Comparison of ENCODE assay signal across 9 mouse cellular contexts in the genomic region with DNA sequence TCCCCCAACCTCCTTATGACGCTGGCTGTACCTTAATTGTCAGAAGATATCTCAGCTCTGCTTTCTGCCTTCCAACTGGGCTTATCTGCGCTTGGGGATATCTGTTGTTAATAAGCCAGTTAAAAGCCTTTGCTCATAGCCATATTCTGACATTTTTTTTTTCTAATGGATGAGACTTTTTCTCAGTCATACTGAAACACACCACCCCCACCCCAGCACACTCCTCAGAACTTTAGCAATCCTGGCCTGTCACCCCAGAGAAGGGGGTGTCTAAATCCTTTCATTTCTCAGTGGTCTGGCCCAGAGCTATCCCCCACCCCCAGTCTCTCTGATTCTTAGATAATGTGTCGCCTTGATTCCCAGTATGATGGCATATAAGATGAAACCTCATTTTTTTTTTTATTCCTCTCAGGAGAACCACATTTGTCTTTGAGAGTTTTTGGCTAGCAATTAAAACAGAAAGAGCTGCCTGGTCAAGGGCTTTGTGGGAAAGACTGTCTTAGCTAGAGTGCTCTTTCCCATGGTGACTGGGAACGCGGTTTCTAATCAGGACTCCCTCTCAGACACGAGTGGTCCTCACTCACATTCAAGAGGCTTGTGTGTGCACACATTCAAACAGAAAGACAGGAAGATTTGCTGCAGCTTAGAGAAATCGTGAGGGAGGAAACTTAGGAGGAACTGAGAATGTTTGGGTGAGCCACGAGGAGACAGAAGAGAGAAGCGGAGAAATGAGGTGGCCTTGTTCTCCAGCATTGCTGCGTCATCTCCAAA.
DNase-seq lines count a peak whose midpoint lies in the region; ATAC-seq and TF ChIP-seq lines count a peak whose summit lies in the region.
"Had no signal": no experiment of that assay in that cellular context is flagged by ENCODE, and none has a peak within 500 bp of the region (broad histone marks: within the 10 kb centered on the region; RNA-seq: fewer than 3 reads in every experiment).

No protein-coding gene starts in this region.

- DNase-seq in intestine, embryonic 14.5 days (ENCODE audit: low spot score): no peak
- peak; percentile 62 for DNase-seq in brain, embryonic 14.5 days (ENCODE audit: low read depth)
- no peak for DNase-seq in forebrain, postnatal 0 days
- DNase-seq in urinary bladder, postnatal 36 days (ENCODE audit: low spot score in 2 of 2): no peak
- DNase-seq in adrenal gland, adult 2 months: no peak
- DNase-seq: cerebellum, adult 8-10 months had no signal

- H3K4me3 ChIP-seq in intestine, embryonic 14.5 days (ENCODE audit: low read depth, low read length): no peak overlapping the region
- no peak overlapping the region for H3K4me3 ChIP-seq in intestine, postnatal 0 days (ENCODE audit: low read depth, low read length)
- H3K4me3 ChIP-seq in forebrain, postnatal 0 days (ENCODE audit: low read depth, low read length): no peak overlapping the region
- H3K4me3 ChIP-seq in midbrain, embryonic 12.5 days: no peak overlapping the region

- TF ChIP-seq POLR2A in brain, embryonic 14.5 days (IDR thresholded peaks at IDR 0.05; ENCODE audit: borderline replicate concordance, extremely low read depth, insufficient read depth, insufficient read length, poor library complexity, severe bottlenecking): no peak

- 40% methylated on average over 10 of the region's 10 CpGs for WGBS in intestine, embryonic 14.5 days
- WGBS in intestine, postnatal 0 days: 54% methylated on average over 10 of the region's 10 CpGs
- 36% methylated on average over 10 of the region's 10 CpGs for WGBS in forebrain, postnatal 0 days
- 41% methylated on average over 10 of the region's 10 CpGs for WGBS in midbrain, embryonic 12.5 days

- H3K27me3 ChIP-seq in intestine, embryonic 14.5 days (replicated peaks; ENCODE audit: control insufficient read depth, insufficient read depth, low read length): no peaks in the 10 kb centered on the region
- H3K27me3 ChIP-seq in intestine, postnatal 0 days (replicated peaks; ENCODE audit: control insufficient read depth, insufficient read depth, low read length): no peaks in the 10 kb centered on the region
- no peaks in the 10 kb centered on the region for H3K27me3 ChIP-seq in forebrain, postnatal 0 days (ENCODE audit: insufficient read depth, low read length)
- H3K27me3 ChIP-seq in midbrain, embryonic 12.5 days: no peaks in the 10 kb centered on the region

- TF ChIP-seq CTCF in intestine, postnatal 0 days (IDR thresholded peaks at IDR 0.05; ENCODE audit: low read depth): no peak
- no peak for TF ChIP-seq CTCF in brain, embryonic 14.5 days (IDR thresholded peaks at IDR 0.05; ENCODE audit: borderline replicate concordance, extremely low read depth, insufficient read depth, insufficient read length)
- no peak for TF ChIP-seq CTCF in forebrain, postnatal 0 days (IDR thresholded peaks at IDR 0.05; ENCODE audit: low read depth)

- H3K9me3 ChIP-seq in intestine, embryonic 14.5 days (ENCODE audit: control insufficient read depth, low read length): no peaks in the 10 kb centered on the region
- H3K9me3 ChIP-seq in intestine, postnatal 0 days (ENCODE audit: control insufficient read depth): no peaks in the 10 kb centered on the region
- no peaks in the 10 kb centered on the region for H3K9me3 ChIP-seq in forebrain, postnatal 0 days (ENCODE audit: low read length)
- H3K9me3 ChIP-seq in midbrain, embryonic 12.5 days: no peaks in the 10 kb centered on the region

- H3K9ac ChIP-seq in intestine, embryonic 14.5 days (ENCODE audit: low read length): no peak overlapping the region
- no peak overlapping the region for H3K9ac ChIP-seq in intestine, postnatal 0 days (ENCODE audit: low read depth, low read length)
- H3K9ac ChIP-seq in forebrain, postnatal 0 days: no peak overlapping the region
- no peak overlapping the region for H3K9ac ChIP-seq in midbrain, embryonic 12.5 days (replicated peaks)

- no peaks in the 10 kb centered on the region for H3K36me3 ChIP-seq in intestine, embryonic 14.5 days (ENCODE audit: control insufficient read depth, insufficient read depth, low read length)
- no peaks in the 10 kb centered on the region for H3K36me3 ChIP-seq in intestine, postnatal 0 days (ENCODE audit: control insufficient read depth, insufficient read depth)
- no peaks in the 10 kb centered on the region for H3K36me3 ChIP-seq in forebrain, postnatal 0 days (ENCODE audit: insufficient read depth)
- H3K36me3 ChIP-seq in midbrain, embryonic 12.5 days: no peaks in the 10 kb centered on the region

- H3K27ac ChIP-seq in intestine, embryonic 14.5 days (ENCODE audit: low read depth): peak overlapping the region; percentile 83
- no peak overlapping the region for H3K27ac ChIP-seq in intestine, postnatal 0 days (ENCODE audit: low read depth, low read length)
- H3K27ac ChIP-seq in forebrain, postnatal 0 days (ENCODE audit: low read depth, low read length): 0 out of 2 replicates have a peak overlapping the region, but pooled peaks have one; percentile 29
- H3K27ac ChIP-seq in midbrain, embryonic 12.5 days (replicated peaks): peak overlapping the region; percentile 84

- no peak overlapping the region for H3K4me2 ChIP-seq in intestine, embryonic 14.5 days (ENCODE audit: low read length)
- no peak overlapping the region for H3K4me2 ChIP-seq in intestine, postnatal 0 days (replicated peaks; ENCODE audit: low read depth)
- no peak overlapping the region for H3K4me2 ChIP-seq in forebrain, postnatal 0 days (ENCODE audit: low read depth)
- peak overlapping the region; percentile 0; the same call in 1 of the 2 replicates for H3K4me2 ChIP-seq in midbrain, embryonic 12.5 days (replicated peaks)

- no peak for ATAC-seq in intestine, embryonic 14.5 days (replicated peaks; ENCODE audit: low FRiP score, low TSS enrichment, low read depth)
- no peak for ATAC-seq in intestine, postnatal 0 days
- ATAC-seq in forebrain, postnatal 0 days: no peak
- ATAC-seq in midbrain, embryonic 12.5 days (ENCODE audit: low FRiP score, low read depth): 0 out of 2 replicates have a peak, but pooled peaks have one; percentile 32
- no peak for ATAC-seq in CD4-positive, CD25-positive, alpha-beta regulatory T cell, adult 4 months

- H3K4me1 ChIP-seq in intestine, embryonic 14.5 days (replicated peaks; ENCODE audit: control insufficient read depth, insufficient read depth, low read length): peaks cover 47% of the 10 kb centered on the region
- H3K4me1 ChIP-seq in intestine, postnatal 0 days (replicated peaks; ENCODE audit: control insufficient read depth, insufficient read depth, low read length): no peaks in the 10 kb centered on the region
- peaks cover 9% of the 10 kb centered on the region; the same call in 1 of the 2 replicates for H3K4me1 ChIP-seq in forebrain, postnatal 0 days (ENCODE audit: insufficient read depth)
- peaks cover 41% of the 10 kb centered on the region for H3K4me1 ChIP-seq in midbrain, embryonic 12.5 days
